Mouse (Mus musculus): ENCODE results near the gene Bckdha. TPM values are rescaled to one million over a fixed set of nuclear protein-coding genes. Genes with fewer than 3 reads are reported as not detected.

Gene Bckdha
- 4.6 TPM for polyA plus RNA-seq (2015; fragmentation: Illumina TruSeq; extraction: RNeasy Lipid Tissue Mini Kit (QIAGEN cat#74804); ENCODE audit: insufficient read depth, low replicate concordance)

DNA sequence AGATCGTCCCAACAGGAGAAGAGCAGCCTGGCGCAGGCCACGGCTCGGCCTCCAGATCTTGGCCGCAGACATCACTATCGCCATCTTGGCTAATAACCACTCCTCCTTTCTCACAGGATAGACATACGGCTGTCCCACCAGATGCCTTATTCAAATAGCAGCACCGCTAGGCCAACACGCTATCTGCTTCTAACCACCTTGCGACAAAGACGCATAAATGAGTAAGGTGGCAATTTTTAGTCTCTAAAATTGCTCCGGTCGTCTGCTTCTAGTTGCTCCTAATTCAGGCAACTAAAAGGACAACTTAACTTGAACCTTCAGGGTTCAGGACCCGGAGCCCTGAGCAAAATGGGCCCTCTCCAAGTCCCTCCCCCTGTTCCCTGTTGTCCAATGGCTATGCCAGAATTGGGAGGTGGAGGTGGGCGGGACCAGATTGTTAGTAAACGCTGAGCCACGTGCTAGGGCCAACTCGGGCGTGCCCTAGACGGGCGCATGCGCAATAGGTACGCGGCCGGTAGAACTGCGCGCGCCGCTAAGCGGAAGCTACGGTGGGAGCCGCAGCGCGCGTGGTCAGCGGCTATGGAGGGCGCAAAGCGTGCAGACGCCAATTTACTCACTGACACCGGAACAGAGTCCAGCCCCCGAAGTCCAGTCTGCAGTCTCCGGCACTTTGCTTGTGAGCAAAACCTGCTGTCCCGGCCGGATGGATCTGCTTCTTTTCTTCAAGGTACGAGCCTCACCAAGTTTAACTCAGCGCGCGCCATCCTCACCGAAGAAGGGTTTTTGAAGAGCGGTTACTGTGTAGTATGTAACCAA, at the start of gene Bckdha, which contains the start of gene Exosc5:
Bckdha (minus strand) TSS at position 325 of the 816 bp plus-strand sequence.
Exosc5 (plus strand) TSS at position 508 of the 816 bp plus-strand sequence.

GRCm38 (mm10) chr7:25686680-25687531, 28.1 kb upstream of the Bckdha start, which contains the start of gene Tgfb1:
TSS of gene Tgfb1 (plus strand) at chr7:25687002.

DNA sequence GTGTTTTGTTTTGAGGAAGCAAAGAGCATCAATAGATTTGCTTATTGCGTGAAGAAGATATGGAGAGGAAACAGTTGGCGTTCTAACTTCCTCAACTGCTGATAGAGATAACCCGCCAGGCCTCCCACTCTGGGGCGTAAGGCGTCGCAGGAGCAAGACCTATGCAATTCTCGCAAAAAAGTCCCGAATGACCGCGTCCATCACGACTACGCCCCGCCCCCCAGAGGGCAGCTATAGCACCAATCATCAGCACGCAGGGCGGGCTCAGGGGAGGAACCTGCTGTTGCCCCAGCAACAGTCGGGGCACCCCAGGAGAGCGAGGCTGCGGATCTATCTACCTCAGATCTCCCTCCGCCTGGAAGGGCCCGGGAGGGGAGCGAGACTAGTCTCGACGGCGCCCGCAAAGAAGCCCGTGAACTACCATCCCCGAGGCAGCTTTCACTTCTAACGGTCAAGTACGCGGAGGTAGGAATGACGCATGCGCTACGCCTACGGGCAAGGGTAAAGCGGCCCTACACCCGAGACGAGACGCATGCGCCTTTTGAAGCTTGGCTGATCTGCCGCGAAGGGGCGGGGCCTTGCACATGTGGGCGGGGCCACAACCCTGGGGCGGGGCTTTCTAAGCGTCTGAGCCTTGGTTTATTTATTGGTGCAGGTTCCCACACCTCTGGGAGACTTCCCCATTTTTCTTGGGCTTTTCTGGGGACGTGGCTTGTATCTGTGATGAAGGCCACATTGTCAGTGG, 21.9 kb upstream of the Bckdha start, which contains the start of gene B9d2:
B9d2 (plus strand) TSS at position 267 of the 745 bp plus-strand sequence.

DNA sequence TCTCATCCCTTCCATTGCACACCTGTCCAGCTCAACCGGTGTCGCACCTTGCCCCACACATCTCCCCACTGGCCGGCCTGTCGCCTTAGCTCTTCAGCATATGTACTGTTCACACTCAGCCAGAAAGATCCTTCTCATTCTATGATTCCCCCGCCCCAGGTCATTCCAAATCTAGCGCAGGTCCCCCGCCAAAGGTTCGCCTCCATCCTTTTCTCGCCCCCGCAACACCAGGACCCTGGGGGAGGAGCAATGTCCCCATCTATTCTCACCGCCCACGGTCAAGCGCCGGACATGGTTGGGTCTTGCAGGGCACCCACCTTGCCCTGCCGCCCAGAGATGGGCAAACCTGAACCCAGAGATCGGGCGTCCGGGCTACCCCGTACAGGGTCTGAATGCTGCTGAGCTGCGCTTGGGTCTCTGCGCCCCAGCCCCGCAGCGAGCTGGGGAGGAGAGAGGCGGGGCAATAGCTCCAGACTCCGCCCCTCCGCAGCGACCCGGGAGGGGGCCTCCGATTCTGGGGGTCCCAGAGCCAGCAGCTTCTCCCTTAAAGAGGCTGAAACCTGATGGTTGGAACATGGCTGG, 16.0 kb upstream of the Bckdha start, which contains the start of gene Tmem91:
Tmem91 (minus strand) TSS at position 448 of the 582 bp plus-strand sequence.

DNA sequence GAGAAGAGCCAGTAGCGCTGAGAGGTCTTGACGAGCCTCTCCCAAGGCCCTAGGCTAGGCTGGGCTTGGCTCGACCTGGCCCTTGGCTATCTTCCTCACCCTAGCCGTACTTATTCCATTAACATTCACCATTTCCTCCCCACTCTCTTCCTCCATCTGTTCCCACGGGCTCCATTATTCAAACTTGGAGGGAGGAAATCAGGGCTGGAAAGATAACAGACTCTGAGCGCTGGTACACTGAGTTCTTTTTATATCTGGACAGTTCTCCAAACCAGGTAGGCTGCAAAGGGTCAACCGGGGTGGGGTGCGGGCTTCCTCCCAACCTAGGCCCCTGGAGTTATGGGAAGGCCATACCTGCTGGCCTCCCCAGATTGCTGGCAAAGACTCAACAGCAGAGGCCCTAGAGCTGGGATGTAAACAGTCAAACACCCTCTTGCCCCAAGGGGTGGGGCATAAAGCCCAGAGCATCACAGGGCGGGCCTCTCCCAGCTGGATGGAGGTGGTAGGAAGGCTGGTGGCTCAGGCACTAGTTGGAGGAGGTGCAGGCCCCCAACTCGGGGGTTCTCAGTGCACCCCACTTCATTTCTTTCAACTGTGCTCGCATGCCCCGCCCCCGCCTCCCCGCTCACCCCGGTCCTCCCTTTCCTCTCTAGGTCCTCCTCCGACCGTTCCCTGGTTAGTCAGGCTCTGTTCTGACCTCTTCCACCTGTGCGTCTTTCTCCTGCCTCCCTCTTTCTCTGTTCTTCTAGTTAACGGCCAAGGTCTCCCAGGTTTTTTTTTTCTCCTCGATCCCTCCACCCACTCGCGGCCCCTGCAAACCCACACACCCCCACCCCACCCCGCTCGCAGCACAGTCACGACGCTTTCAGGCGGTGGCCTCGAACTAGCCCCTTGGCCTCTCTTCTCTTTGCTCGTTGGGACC, 32.0 kb downstream of the Bckdha start, which contains the start of gene B3gnt8:
B3gnt8 (plus strand) TSS at position 146 of the 922 bp plus-strand sequence.

GRCm38 (mm10) chr7:25618865-25619721, 39.7 kb downstream of the Bckdha start, which contains the start of gene Dmac2:
TSS of gene Dmac2 (plus strand) at chr7:25619414.

DNA sequence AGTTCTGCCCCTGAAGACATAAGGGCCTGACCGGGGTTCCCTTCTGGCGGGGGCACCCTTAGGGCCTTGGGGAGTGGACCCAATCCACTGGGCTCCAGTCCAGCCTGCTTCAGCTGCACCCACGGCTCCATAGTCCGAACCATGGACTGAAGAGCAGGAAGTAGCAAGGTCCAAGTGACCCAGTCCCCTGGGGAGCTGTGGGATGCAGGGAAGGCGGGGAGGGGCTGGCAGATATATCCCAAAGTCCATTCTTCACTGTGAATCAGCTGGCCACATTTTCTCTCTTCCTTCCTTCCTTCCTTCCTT, 43.1 kb downstream of the Bckdha start, which contains the start of gene Erich4:
Erich4 (minus strand) TSS at position 187 of the 306 bp plus-strand sequence.

Other genes starting within 250 kb of the Bckdha start
- gene Cxcl17, start 246.1 kb downstream of the Bckdha start, polyA plus RNA-seq (2015; fragmentation: Illumina TruSeq; extraction: RNeasy Lipid Tissue Mini Kit (QIAGEN cat#74804); ENCODE audit: insufficient read depth, low replicate concordance), result not detected
- gene Ceacam1, start 181.4 kb downstream of the Bckdha start, polyA plus RNA-seq (2015; fragmentation: Illumina TruSeq; extraction: RNeasy Lipid Tissue Mini Kit (QIAGEN cat#74804); ENCODE audit: insufficient read depth, low replicate concordance), result 51.9 TPM
- 2.8 TPM for gene Ceacam2, start 119.1 kb downstream of the Bckdha start, polyA plus RNA-seq (2015; fragmentation: Illumina TruSeq; extraction: RNeasy Lipid Tissue Mini Kit (QIAGEN cat#74804); ENCODE audit: insufficient read depth, low replicate concordance)
- gene Erich4, start 43.1 kb downstream of the Bckdha start, polyA plus RNA-seq (2015; fragmentation: Illumina TruSeq; extraction: RNeasy Lipid Tissue Mini Kit (QIAGEN cat#74804); ENCODE audit: insufficient read depth, low replicate concordance), result not detected
- gene Dmac2, start 39.6 kb downstream of the Bckdha start, polyA plus RNA-seq (2015; fragmentation: Illumina TruSeq; extraction: RNeasy Lipid Tissue Mini Kit (QIAGEN cat#74804); ENCODE audit: insufficient read depth, low replicate concordance), result 121 TPM
- 4.2 TPM for gene B3gnt8, start 32.3 kb downstream of the Bckdha start, polyA plus RNA-seq (2015; fragmentation: Illumina TruSeq; extraction: RNeasy Lipid Tissue Mini Kit (QIAGEN cat#74804); ENCODE audit: insufficient read depth, low replicate concordance)
- 15.9 TPM for gene Exosc5, start 183 bp upstream of the Bckdha start, polyA plus RNA-seq (2015; fragmentation: Illumina TruSeq; extraction: RNeasy Lipid Tissue Mini Kit (QIAGEN cat#74804); ENCODE audit: insufficient read depth, low replicate concordance)
- 0.47 TPM for gene Tmem91, start 16.2 kb upstream of the Bckdha start, polyA plus RNA-seq (2015; fragmentation: Illumina TruSeq; extraction: RNeasy Lipid Tissue Mini Kit (QIAGEN cat#74804); ENCODE audit: insufficient read depth, low replicate concordance)
- gene B9d2, start 21.8 kb upstream of the Bckdha start, polyA plus RNA-seq (2015; fragmentation: Illumina TruSeq; extraction: RNeasy Lipid Tissue Mini Kit (QIAGEN cat#74804); ENCODE audit: insufficient read depth, low replicate concordance), result 9.7 TPM
- gene Tgfb1, start 28.0 kb upstream of the Bckdha start, polyA plus RNA-seq (2015; fragmentation: Illumina TruSeq; extraction: RNeasy Lipid Tissue Mini Kit (QIAGEN cat#74804); ENCODE audit: insufficient read depth, low replicate concordance), result 91.7 TPM
- gene Ccdc97, start 60.1 kb upstream of the Bckdha start, polyA plus RNA-seq (2015; fragmentation: Illumina TruSeq; extraction: RNeasy Lipid Tissue Mini Kit (QIAGEN cat#74804); ENCODE audit: insufficient read depth, low replicate concordance), result 33.3 TPM
- 94.5 TPM for gene Hnrnpul1, start 95.8 kb upstream of the Bckdha start, polyA plus RNA-seq (2015; fragmentation: Illumina TruSeq; extraction: RNeasy Lipid Tissue Mini Kit (QIAGEN cat#74804); ENCODE audit: insufficient read depth, low replicate concordance)
- gene Axl, start 129.7 kb upstream of the Bckdha start, polyA plus RNA-seq (2015; fragmentation: Illumina TruSeq; extraction: RNeasy Lipid Tissue Mini Kit (QIAGEN cat#74804); ENCODE audit: insufficient read depth, low replicate concordance), result 106 TPM
- gene Cyp2s1, start 157.9 kb upstream of the Bckdha start, polyA plus RNA-seq (2015; fragmentation: Illumina TruSeq; extraction: RNeasy Lipid Tissue Mini Kit (QIAGEN cat#74804); ENCODE audit: insufficient read depth, low replicate concordance), result 2.3 TPM
- 0.15 TPM for gene Cyp2b10, start 238.6 kb upstream of the Bckdha start, polyA plus RNA-seq (2015; fragmentation: Illumina TruSeq; extraction: RNeasy Lipid Tissue Mini Kit (QIAGEN cat#74804); ENCODE audit: insufficient read depth, low replicate concordance)